ENCODE assay signal across 9 mouse cellular contexts in genomic region chr17:29874082-29874679, GRCm38 (mm10).
DNase-seq lines count a peak whose midpoint lies in the region; ATAC-seq and TF ChIP-seq lines count a peak whose summit lies in the region.
"Had no signal": no experiment of that assay in that cellular context is flagged by ENCODE, and none has a peak within 500 bp of the region (broad histone marks: within the 10 kb centered on the region; RNA-seq: fewer than 3 reads in every experiment).

No protein-coding gene starts in this region.

- peak overlapping the region; percentile 2; the same call in 1 of the 2 replicates for H3K4me2 ChIP-seq in forebrain, postnatal 0 days (ENCODE audit: low read depth)
- peak overlapping the region; percentile 41 for H3K4me2 ChIP-seq in liver, embryonic 14.5 days (ENCODE audit: low read depth)
- H3K4me2 ChIP-seq in stomach, embryonic 15.5 days = peak overlapping the region; percentile 27

- TF ChIP-seq EP300 in liver, embryonic 14.5 days (IDR thresholded peaks at IDR 0.05; ENCODE audit: low read depth) = no peak

- H3K27me3 ChIP-seq in forebrain, postnatal 0 days (ENCODE audit: insufficient read depth, low read length) = no peaks in the 10 kb centered on the region
- no peaks in the 10 kb centered on the region for H3K27me3 ChIP-seq in liver, embryonic 14.5 days (ENCODE audit: control insufficient read depth, insufficient read depth, low read length)
- no peaks in the 10 kb centered on the region for H3K27me3 ChIP-seq in stomach, embryonic 15.5 days (replicated peaks)
- no peaks in the 10 kb centered on the region for H3K27me3 ChIP-seq in kidney, adult 2 months (replicated peaks; ENCODE audit: control insufficient read depth, insufficient read depth, low read length)
- H3K27me3 ChIP-seq: Patski had no signal

- no peaks in the 10 kb centered on the region for H3K9me3 ChIP-seq in forebrain, postnatal 0 days (ENCODE audit: low read length)
- H3K9me3 ChIP-seq in liver, embryonic 14.5 days (ENCODE audit: control insufficient read depth, low read length) = no peaks in the 10 kb centered on the region; the same call in 1 of the 2 replicates
- H3K9me3 ChIP-seq in stomach, embryonic 15.5 days = no peaks in the 10 kb centered on the region

- WGBS in forebrain, postnatal 0 days = 13% methylated on average over 22 of the region's 27 CpGs
- 20% methylated on average over 23 of the region's 27 CpGs for WGBS in liver, embryonic 14.5 days (ENCODE audit: insufficient replicate concordance)
- 17% methylated on average over 27 of the region's 27 CpGs for WGBS in stomach, embryonic 15.5 days
- 33% methylated on average over 26 of the region's 27 CpGs for WGBS in kidney, adult 2 months

- no peak for TF ChIP-seq CTCF in forebrain, postnatal 0 days (IDR thresholded peaks at IDR 0.05; ENCODE audit: low read depth)
- no peak for TF ChIP-seq CTCF in liver, embryonic 14.5 days (IDR thresholded peaks at IDR 0.05; ENCODE audit: low read depth)
- no peak for TF ChIP-seq CTCF in kidney, adult 2 months (conservative IDR thresholded peaks at IDR 0.05; ENCODE audit: insufficient read depth, insufficient read length, low read depth, low read length)

- peak; percentile 12 for ATAC-seq in forebrain, postnatal 0 days
- peak; percentile 58; the same call in 1 of the 2 replicates for ATAC-seq in liver, embryonic 14.5 days (ENCODE audit: insufficient read depth)
- ATAC-seq in stomach, embryonic 15.5 days (ENCODE audit: insufficient read depth, low FRiP score, low read depth) = no peak

- peak overlapping the region; percentile 72 for H3K27ac ChIP-seq in forebrain, postnatal 0 days (ENCODE audit: low read depth, low read length)
- H3K27ac ChIP-seq in liver, embryonic 14.5 days = no peak overlapping the region
- H3K27ac ChIP-seq in stomach, embryonic 15.5 days = no peak overlapping the region
- H3K27ac ChIP-seq in kidney, adult 2 months (ENCODE audit: insufficient read depth, low read depth, low read length) = no peak overlapping the region

- peak overlapping the region; percentile 28; the same call in 1 of the 2 replicates for H3K9ac ChIP-seq in forebrain, postnatal 0 days
- H3K9ac ChIP-seq in liver, embryonic 14.5 days (replicated peaks) = no peak overlapping the region
- no peak overlapping the region for H3K9ac ChIP-seq in stomach, embryonic 15.5 days

- DNase-seq in retina, postnatal 1 day = peak; percentile 40
- DNase-seq in retina, embryonic 14.5 days (ENCODE audit: low spot score) = no peak
- no peak for DNase-seq in forebrain, postnatal 0 days
- no peak for DNase-seq in liver, embryonic 14.5 days (ENCODE audit: low read depth in 3 of 3, low spot score in 3 of 3)
- DNase-seq in lung, postnatal 36 days = no peak
- DNase-seq in kidney, adult 2 months = no peak
- DNase-seq in lung, postnatal 4 days = no peak

- peaks cover 12% of the 10 kb centered on the region; the same call in 1 of the 2 replicates for H3K4me1 ChIP-seq in forebrain, postnatal 0 days (ENCODE audit: insufficient read depth)
- peaks cover 5 to 10% of the 10 kb centered on the region in 2 experiments for H3K4me1 ChIP-seq in liver, embryonic 14.5 days (replicated peaks; ENCODE audit: control insufficient read depth in 2 of 2, insufficient read depth in 2 of 2, low read length in 1 of 2)
- peaks cover 12% of the 10 kb centered on the region for H3K4me1 ChIP-seq in stomach, embryonic 15.5 days
- no peaks in the 10 kb centered on the region for H3K4me1 ChIP-seq in kidney, adult 2 months (ENCODE audit: control insufficient read depth, insufficient read depth, low read length)

- H3K36me3 ChIP-seq in forebrain, postnatal 0 days (ENCODE audit: insufficient read depth) = no peaks in the 10 kb centered on the region
- no peaks in the 10 kb centered on the region for H3K36me3 ChIP-seq in liver, embryonic 14.5 days (replicated peaks; ENCODE audit: control insufficient read depth, insufficient read depth, low read depth)
- H3K36me3 ChIP-seq in stomach, embryonic 15.5 days = no peaks in the 10 kb centered on the region
- no peaks in the 10 kb centered on the region for H3K36me3 ChIP-seq in kidney, adult 2 months (ENCODE audit: control insufficient read depth, insufficient read depth, low read length)

- H3K4me3 ChIP-seq in forebrain, postnatal 0 days (ENCODE audit: low read depth, low read length) = no peak overlapping the region
- no peak overlapping the region for H3K4me3 ChIP-seq in liver, embryonic 14.5 days (ENCODE audit: insufficient read depth in 1 of 2, low read depth in 2 of 2, low read length in 2 of 2)
- H3K4me3 ChIP-seq in stomach, embryonic 15.5 days (replicated peaks) = no peak overlapping the region
- no peak overlapping the region for H3K4me3 ChIP-seq in kidney, adult 2 months (ENCODE audit: insufficient read depth, low read depth, low read length)

- TF ChIP-seq POLR2A in kidney, adult 2 months (IDR thresholded peaks at IDR 0.05; ENCODE audit: low read depth, low read length) = no peak
